Mouse (Mus musculus) lung, postnatal 0 days (tissue): ENCODE results near the gene Gak. TPM values are rescaled to one million over a fixed set of nuclear protein-coding genes. Genes with fewer than 3 reads are reported as not detected.

Experiments used
- ATAC-seq: fragments of 200-750 bp; cut with Nextera tagmentation; 2 replicates; pipeline ENCODE4 v1.8.0; 2017; ENCODE audit warnings: moderate library complexity
- DNase-seq: peaks from one replicate; pipeline ENCODE4 v3.0.0-alpha.2; 2016; ENCODE audit warnings: low spot score
- H3K27ac ChIP-seq: fragments of 300-500 bp; sonication (generic); 2 replicates; pipeline ENCODE4 v1.5.1; 2014; ENCODE audit warnings: antibody characterized with exemption, mild to moderate bottlenecking, low read length, mixed read lengths
- H3K27me3 ChIP-seq: fragments of 300-500 bp; sonication (generic); replicated peaks from 2 replicates; pipeline ENCODE4 v1.6.1; 2014; ENCODE audit warnings: low read length, mixed read lengths; ENCODE audit not compliant: insufficient read depth
- H3K36me3 ChIP-seq: fragments of 300-500 bp; sonication (generic); 2 replicates; pipeline ENCODE4 v1.6.1; 2014; ENCODE audit warnings: low read length, mixed read lengths; ENCODE audit not compliant: insufficient read depth
- H3K4me1 ChIP-seq: fragments of 300-500 bp; sonication (generic); 2 replicates; pipeline ENCODE4 v1.6.1; 2014; ENCODE audit warnings: antibody characterized with exemption, low read depth, low read length, mixed read lengths; ENCODE audit not compliant: insufficient read depth
- H3K4me2 ChIP-seq: fragments of 300-500 bp; sonication (generic); replicated peaks from 2 replicates; pipeline ENCODE4 v1.6.1; 2014; ENCODE audit warnings: low read depth, mild to moderate bottlenecking, low read length, moderate library complexity, mixed read lengths
- H3K4me3 ChIP-seq: fragments of 300-500 bp; sonication (generic); 2 replicates; pipeline ENCODE4 v1.5.1; 2014; ENCODE audit warnings: low read depth, low read length
- H3K9ac ChIP-seq: fragments of 300-500 bp; sonication (generic); replicated peaks from 2 replicates; pipeline ENCODE4 v1.6.1; 2014; ENCODE audit warnings: low read depth, mild to moderate bottlenecking
- H3K9me3 ChIP-seq: fragments of 300-500 bp; sonication (generic); 2 replicates; pipeline ENCODE4 v1.6.1; 2016; ENCODE audit warnings: low read length, mixed read lengths
- CTCF ChIP-seq: IDR thresholded peaks from 2 replicates; pipeline ENCODE4 v1.5.1; 2016; ENCODE audit warnings: antibody characterized with exemption, mild to moderate bottlenecking
- EP300 ChIP-seq: IDR thresholded peaks from 2 replicates; pipeline ENCODE4 v1.6.1; 2016; ENCODE audit warnings: antibody characterized with exemption, mild to moderate bottlenecking, control low read depth
- WGBS: fragments of 180-500 bp; shearing (Covaris S2); extraction: QIAGEN DNeasy Blood & Tissue Kit; methylation state at CpG from one replicate; pipeline ENCODE4 v1.1.7; 2014; 5-methylcytosine and 5-hydroxymethylcytosine counted together
- polyA plus RNA-seq: library from polyadenylated mRNA; unstranded; fragments of >200 nt; fragmentation: Nextera tagmentation; extraction: Ambion mirVana; gene quantifications from 2 replicates; pipeline ENCODE4 v1.2.1, GENCODE M21; 2015

The Gak gene
- polyA plus RNA-seq, 1 experiment from 2014 or later: 39.9 TPM

GRCm38 (mm10) chr5:108651136-108651720, 21.7 kb upstream of the Gak start:
- Histone ChIP-seq H3K4me2 (no peak overlapping the region), H3K9ac (no peak overlapping the region), H3K36me3 (peaks cover 25% of the 10 kb centered on the region; the same call in 1 of the 2 replicates), H3K9me3 (no peaks in the 10 kb centered on the region), H3K4me1 (no peaks in the 10 kb centered on the region), H3K27me3 (no peaks in the 10 kb centered on the region), H3K27ac (no peak overlapping the region), H3K4me3 (no peak overlapping the region)
- ATAC-seq (no peak), DNase-seq (no peak)
- TF ChIP-seq CTCF: no peak
- no peak for TF ChIP-seq EP300
- 78% methylated on average over 5 of the region's 5 CpGs for WGBS

GRCm38 (mm10) chr5:108650341-108650740, 20.8 kb upstream of the Gak start:
- no peak overlapping the region for H3K4me2 ChIP-seq
- no peak overlapping the region for H3K9ac ChIP-seq
- no peaks in the 10 kb centered on the region for H3K4me1 ChIP-seq
- TF ChIP-seq CTCF: no peak
- TF ChIP-seq EP300: no peak
- H3K4me3 ChIP-seq: no peak overlapping the region
- H3K27ac ChIP-seq: no peak overlapping the region
- no peaks in the 10 kb centered on the region for H3K27me3 ChIP-seq
- WGBS: 88% methylated on average over 7 of the region's 7 CpGs
- no peaks in the 10 kb centered on the region for H3K9me3 ChIP-seq
- DNase-seq (no peak), ATAC-seq (no peak)
- peaks cover 23% of the 10 kb centered on the region; the same call in 1 of the 2 replicates for H3K36me3 ChIP-seq

DNA sequence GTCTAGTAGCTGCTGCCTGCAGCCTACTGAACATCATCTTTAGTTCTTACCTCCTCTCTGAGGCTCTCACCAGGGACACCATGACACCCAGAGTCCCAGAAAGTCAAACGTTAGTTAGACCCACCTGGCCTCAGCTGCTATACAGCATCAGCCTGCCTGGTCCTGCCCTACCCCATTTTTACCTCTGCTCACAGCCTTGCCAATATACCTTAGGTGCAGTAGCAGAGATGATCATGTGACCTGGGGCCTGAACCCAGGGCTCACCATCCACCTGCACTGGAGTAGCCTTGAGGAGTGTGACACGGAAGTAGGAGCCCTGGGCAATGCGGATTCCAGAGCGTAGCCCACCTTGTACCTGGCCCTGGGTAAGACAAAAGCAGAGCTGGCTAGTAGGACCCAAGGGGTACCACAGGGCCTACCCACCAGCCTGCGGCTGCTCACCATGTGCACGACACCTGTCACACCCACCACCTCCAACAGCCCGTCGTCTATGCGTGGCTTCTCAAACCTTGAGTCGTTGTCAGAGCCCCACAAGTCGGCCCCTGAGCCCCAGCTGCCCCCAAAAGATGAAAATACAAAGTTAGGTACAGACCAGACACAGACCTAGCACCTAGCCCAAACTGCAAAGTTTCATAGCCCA, 19.5 kb upstream of the Gak start:
- DNase-seq (no peak), ATAC-seq (no peak)
- H3K27me3 ChIP-seq: no peaks in the 10 kb centered on the region
- H3K9me3 ChIP-seq: no peaks in the 10 kb centered on the region
- peaks cover 10% of the 10 kb centered on the region; the same call in 1 of the 2 replicates for H3K36me3 ChIP-seq
- no peak overlapping the region for H3K4me3 ChIP-seq
- WGBS: 91% methylated on average over 11 of the region's 11 CpGs
- TF ChIP-seq CTCF: no peak
- TF ChIP-seq EP300: no peak
- no peak overlapping the region for H3K4me2 ChIP-seq
- H3K9ac ChIP-seq: no peak overlapping the region
- H3K27ac ChIP-seq: no peak overlapping the region
- no peaks in the 10 kb centered on the region for H3K4me1 ChIP-seq

DNA sequence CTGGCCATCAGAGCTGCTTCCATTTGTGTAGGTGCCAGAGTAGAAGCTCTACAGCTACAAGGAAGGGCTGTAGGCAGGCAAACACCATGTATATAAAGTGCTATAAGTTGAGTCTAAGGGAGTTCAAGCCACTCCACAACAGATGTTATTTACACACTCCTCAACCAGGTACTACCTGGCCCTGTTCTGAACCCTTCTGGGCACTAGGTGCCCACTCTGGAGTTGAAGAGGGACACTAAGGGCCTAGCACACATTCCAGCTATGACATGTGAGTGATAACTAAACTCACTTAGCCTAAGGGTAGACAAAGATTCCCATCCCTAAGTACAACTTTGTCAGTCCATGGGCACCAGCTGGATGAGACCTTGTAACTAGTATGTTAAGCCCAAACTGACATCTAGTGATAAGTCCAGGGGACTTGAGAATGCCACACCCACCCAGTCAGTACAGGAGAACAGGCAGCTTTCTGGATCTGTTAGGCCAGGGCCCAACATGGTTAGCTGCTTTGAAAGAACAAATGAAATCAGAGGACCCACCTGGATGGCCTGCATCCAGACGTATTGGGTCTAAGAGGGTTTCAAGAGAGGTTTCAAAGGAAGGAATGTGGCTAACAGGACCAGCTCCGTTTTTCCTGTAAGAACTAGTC, 18.4 kb upstream of the Gak start:
- Histone ChIP-seq H3K9ac (no peak overlapping the region), H3K4me3 (no peak overlapping the region), H3K4me1 (no peaks in the 10 kb centered on the region), H3K9me3 (no peaks in the 10 kb centered on the region), H3K36me3 (no peaks in the 10 kb centered on the region; the same call in 1 of the 2 replicates), H3K27ac (no peak overlapping the region), H3K27me3 (no peaks in the 10 kb centered on the region), H3K4me2 (no peak overlapping the region)
- TF ChIP-seq EP300 (peak; percentile 60; the same call in 1 of the 2 replicates), CTCF (no peak)
- peak; percentile 69 for ATAC-seq
- 58% methylated on average over 2 of the region's 2 CpGs for WGBS
- DNase-seq: peak; percentile 57

DNA sequence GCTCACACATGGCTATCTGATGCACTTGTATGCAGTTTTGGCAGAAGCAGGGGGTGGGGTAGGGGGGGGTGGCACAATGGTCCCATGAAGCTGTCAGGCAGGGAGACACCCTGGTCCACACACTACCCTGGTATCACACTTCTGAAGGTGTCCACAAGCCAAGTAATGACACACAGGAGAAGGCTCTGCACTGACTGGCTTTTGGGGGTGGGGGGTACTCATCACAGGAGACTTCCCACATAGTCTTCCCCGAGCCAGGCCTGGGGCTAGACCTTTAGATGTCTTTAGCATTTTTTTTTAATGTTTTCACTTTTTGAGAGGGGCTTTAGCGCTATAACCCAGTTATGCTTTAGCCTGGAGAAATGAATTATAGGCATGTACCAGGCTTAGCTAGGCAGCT, 17.8 kb upstream of the Gak start:
- no peaks in the 10 kb centered on the region for H3K36me3 ChIP-seq
- TF ChIP-seq CTCF (no peak), EP300 (no peak)

DNA sequence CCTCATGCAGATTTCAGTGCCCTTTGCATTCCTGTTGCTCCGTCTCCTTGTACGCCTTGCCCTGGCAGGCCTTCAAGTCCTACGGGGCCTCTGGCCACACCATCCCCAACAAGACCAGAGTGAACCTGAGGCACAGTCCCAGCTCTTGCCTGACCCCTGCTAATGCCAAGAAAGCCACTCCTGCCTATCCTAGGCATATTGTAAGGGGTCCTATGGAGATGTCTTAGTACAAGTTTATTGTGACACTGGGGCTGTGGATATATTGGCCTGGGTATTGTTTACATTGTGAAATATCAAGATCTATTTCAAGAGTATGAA, 16.7 kb upstream of the Gak start:
- DNase-seq: no peak
- Histone ChIP-seq H3K4me1 (no peaks in the 10 kb centered on the region), H3K4me3 (no peak overlapping the region), H3K9me3 (no peaks in the 10 kb centered on the region), H3K36me3 (no peaks in the 10 kb centered on the region), H3K27me3 (no peaks in the 10 kb centered on the region), H3K27ac (no peak overlapping the region), H3K9ac (no peak overlapping the region), H3K4me2 (no peak overlapping the region)
- WGBS: 63% methylated on average over 3 of the region's 3 CpGs
- no peak for ATAC-seq
- TF ChIP-seq CTCF: no peak
- TF ChIP-seq EP300: no peak

More for the DNA sequence above, 17.8 kb upstream of the Gak start:
- Histone ChIP-seq H3K9ac (no peak overlapping the region), H3K4me3 (no peak overlapping the region), H3K9me3 (no peaks in the 10 kb centered on the region), H3K4me2 (no peak overlapping the region), H3K27me3 (no peaks in the 10 kb centered on the region), H3K4me1 (no peaks in the 10 kb centered on the region), H3K27ac (no peak overlapping the region)
- WGBS: 90% methylated on average over 2 of the region's 2 CpGs
- no peak for ATAC-seq
- no peak for DNase-seq
